Mouse (Mus musculus): ENCODE measurements around the gene Vezf1. TPM values are rescaled to one million over a fixed set of nuclear protein-coding genes. Genes with fewer than 3 reads are reported as not detected.

Vezf1 gene
- total and polyA plus RNA-seq, 3 experiments = 7.4 to 11.4 (median 9.8) TPM

- peak; percentile 51; the same call in 1 of the 2 replicates for TF ChIP-seq NRF1 (IDR thresholded peaks at IDR 0.05; ENCODE audit: low read depth, low read length)
- peak; percentile 72 for TF ChIP-seq MAX (IDR thresholded peaks at IDR 0.05; ENCODE audit: low read length)
- TF ChIP-seq IRF4 (IDR thresholded peaks at IDR 0.05; ENCODE audit: low read depth, low read length) = peak; percentile 100
- TF ChIP-seq JUN (IDR thresholded peaks at IDR 0.05; ENCODE audit: insufficient read depth, low read depth, low read length) = peak; percentile 96
- TF ChIP-seq MYC (IDR thresholded peaks at IDR 0.05; ENCODE audit: low read depth, low read length) = peak; percentile 81
- peak; percentile 97 for TF ChIP-seq MAFK (IDR thresholded peaks at IDR 0.05; ENCODE audit: insufficient replicate concordance, low read length)
- no peak for TF ChIP-seq MXI1 (IDR thresholded peaks at IDR 0.05; ENCODE audit: low read depth, low read length)
- peak; percentile 53 for TF ChIP-seq HCFC1 (IDR thresholded peaks at IDR 0.05; ENCODE audit: low read depth, low read length)
- TF ChIP-seq RCOR1 (conservative IDR thresholded peaks at IDR 0.05; ENCODE audit: low read depth, low read length) = peak; percentile 100
- no peak; the same call in none of the 2 replicates for TF ChIP-seq ZNF384 (IDR thresholded peaks at IDR 0.05; ENCODE audit: low read depth, low read length)
- peak; percentile 95 for TF ChIP-seq MAZ (IDR thresholded peaks at IDR 0.05; ENCODE audit: low read depth, low read length)
- peak; percentile 98 for TF ChIP-seq ETS1 (conservative IDR thresholded peaks at IDR 0.05; ENCODE audit: low read depth, low read length)
- TF ChIP-seq UBTF (IDR thresholded peaks at IDR 0.05; ENCODE audit: low read depth, low read length) = peak; percentile 52; the same call in 1 of the 2 replicates
- no peak for TF ChIP-seq ZC3H11A (IDR thresholded peaks at IDR 0.05; ENCODE audit: low read depth, low read length)
- TF ChIP-seq NELFE (IDR thresholded peaks at IDR 0.05; ENCODE audit: low read depth, low read length) = 0 out of 2 replicates have a peak, but pooled peaks have one; percentile 48
- peak; percentile 93 for TF ChIP-seq TCF12 (IDR thresholded peaks at IDR 0.05; ENCODE audit: low read depth, low read length)
- TF ChIP-seq MEF2A (IDR thresholded peaks at IDR 0.05; ENCODE audit: borderline replicate concordance, low read depth, low read length) = peak; percentile 97
- peak; percentile 40; the same call in 1 of the 2 replicates for TF ChIP-seq SMC3 (IDR thresholded peaks at IDR 0.05; ENCODE audit: low read depth, low read length)
These were observed 39.3 kb downstream of the Vezf1 start (continued) for GRCm38 (mm10) chr11:88107365-88107764.

GRCm38 (mm10) chr11:88110031-88110594 is 42.0 kb downstream of the Vezf1 start:
- dilution Hi-C loops (cut with MboI; ENCODE audit: extremely low pct_ligation_motif_present, extremely low pct_unique_long_range_greater_than_20kb, low sequenced_read_pairs) = no loop called here

More at GRCm38 (mm10) chr11:88110031-88110594, 42.0 kb downstream of the Vezf1 start:
- no peak for DNase-seq (ENCODE audit: extremely low read depth)
- no peak overlapping the region for H3K27ac ChIP-seq (ENCODE audit: insufficient read depth, low read depth)
- H3K4me3 ChIP-seq (replicated peaks in 1 of 3; ENCODE audit: low read depth in 2 of 3, low read length in 2 of 3, poor library complexity in 1 of 3) = no peak overlapping the region
- in situ Hi-C loops (cut with MboI; ENCODE audit: low pct_ligation_motif_present, low pct_unique_long_range_greater_than_20kb, low sequenced_read_pairs) = loop anchor here (5.0 kb wide), 1 partner anchor 33 kb away; no protein-coding TSS in a partner anchor
- TF ChIP-seq USF2 (conservative IDR thresholded peaks at IDR 0.05; ENCODE audit: low read depth, low read length) = no peak
- TF ChIP-seq USF1 (IDR thresholded peaks at IDR 0.05; ENCODE audit: low read depth, low read length) = no peak
- TF ChIP-seq MEF2A (IDR thresholded peaks at IDR 0.05; ENCODE audit: borderline replicate concordance, low read depth, low read length) = peak; percentile 74; the same call in 1 of the 2 replicates
- TF ChIP-seq EP300 (IDR thresholded peaks at IDR 0.05; ENCODE audit: low read length) = no peak
- peak; percentile 51 for TF ChIP-seq JUN (IDR thresholded peaks at IDR 0.05; ENCODE audit: insufficient read depth, low read depth, low read length)
- peak; percentile 30; the same call in 1 of the 2 replicates for TF ChIP-seq ETS1 (conservative IDR thresholded peaks at IDR 0.05; ENCODE audit: low read depth, low read length)
- TF ChIP-seq BHLHE40 (IDR thresholded peaks at IDR 0.05; ENCODE audit: low read depth, low read length) = peak; percentile 28; the same call in 1 of the 2 replicates
- TF ChIP-seq GABPA (IDR thresholded peaks at IDR 0.05; ENCODE audit: insufficient replicate concordance, low read depth, low read length) = no peak
- no peak overlapping the region for H3K4me2 ChIP-seq (ENCODE audit: insufficient read depth, low read depth, poor library complexity, severe bottlenecking)
- H3K27me3 ChIP-seq (replicated peaks) = peaks cover 17% of the 10 kb centered on the region
- no peaks in the 10 kb centered on the region for H3K36me3 ChIP-seq (replicated peaks in 1 of 2; ENCODE audit: control insufficient read depth in 1 of 2, insufficient read depth in 1 of 2, low read length in 1 of 2)
- no peaks in the 10 kb centered on the region for H3K9me3 ChIP-seq (replicated peaks; ENCODE audit: low read length)
- peaks cover 37 to 86% of the 10 kb centered on the region in 2 experiments for H3K4me1 ChIP-seq (ENCODE audit: control insufficient read depth in 1 of 2, insufficient read depth in 2 of 2)
- no peak overlapping the region for H3K9ac ChIP-seq (ENCODE audit: insufficient read depth, low read depth)
- H3K79me2 ChIP-seq (replicated peaks; ENCODE audit: control insufficient read depth, extremely low read depth, insufficient read depth, poor library complexity, severe bottlenecking) = no peaks in the 10 kb centered on the region
